Mouse (Mus musculus) CD4-positive, CD25-positive, alpha-beta regulatory T cell, adult 4 months (primary cell): Measurements from ENCODE around the gene Rara. TPM values are rescaled to one million over a fixed set of nuclear protein-coding genes. Genes with fewer than 3 reads are reported as not detected.
"Not testable (repeated sequence)": the region's sequence is repeated elsewhere in the genome, so short reads cannot be mapped to it uniquely, and the experiment has no call there.

ENCODE experiments used
- ATAC-seq: one replicate; pipeline ENCODE4 v1.8.0; 2017
- polyA plus RNA-seq, 2 experiments: library from polyadenylated mRNA; unstranded; fragments of 100-300 nt; shearing (Covaris generic); gene quantifications; one replicate each; pipeline ENCODE4 v1.2.1; 2017

Gene Rara
- polyA plus RNA-seq, 2 experiments from 2014 or later: 8.6 to 8.9 TPM

- ATAC-seq: not testable (repeated sequence)
Observed at GRCm38 (mm10) chr11:98922851-98923711, 4.5 kb upstream of the Rara start.

DNA sequence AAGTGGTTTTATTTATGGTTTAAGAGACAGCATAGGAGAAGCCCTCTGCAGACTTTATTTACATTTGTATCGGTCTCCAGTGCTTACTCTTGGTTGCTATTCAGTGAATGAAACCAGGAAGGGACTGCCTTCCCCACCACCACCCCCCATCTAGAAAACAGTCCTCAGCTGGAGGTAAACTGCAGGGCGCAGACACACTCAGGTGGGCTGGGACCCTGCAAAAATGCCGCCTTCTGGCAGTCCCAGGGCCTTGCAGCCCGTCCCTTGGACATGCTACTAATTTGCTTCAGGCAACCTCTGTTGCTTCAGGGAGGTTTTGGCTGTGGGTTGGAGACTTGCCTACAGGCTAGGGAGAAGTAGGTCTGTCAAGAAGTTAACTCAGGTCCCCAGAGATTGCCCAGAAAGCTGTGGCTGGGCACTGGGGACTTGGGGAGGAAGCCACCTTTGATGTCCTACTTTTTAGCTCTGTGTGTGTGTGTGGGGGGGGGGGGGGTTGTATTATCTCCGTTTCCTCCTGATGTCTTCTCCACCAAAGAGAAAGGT is 2.9 kb upstream of the Rara start:
- no peak for ATAC-seq

DNA sequence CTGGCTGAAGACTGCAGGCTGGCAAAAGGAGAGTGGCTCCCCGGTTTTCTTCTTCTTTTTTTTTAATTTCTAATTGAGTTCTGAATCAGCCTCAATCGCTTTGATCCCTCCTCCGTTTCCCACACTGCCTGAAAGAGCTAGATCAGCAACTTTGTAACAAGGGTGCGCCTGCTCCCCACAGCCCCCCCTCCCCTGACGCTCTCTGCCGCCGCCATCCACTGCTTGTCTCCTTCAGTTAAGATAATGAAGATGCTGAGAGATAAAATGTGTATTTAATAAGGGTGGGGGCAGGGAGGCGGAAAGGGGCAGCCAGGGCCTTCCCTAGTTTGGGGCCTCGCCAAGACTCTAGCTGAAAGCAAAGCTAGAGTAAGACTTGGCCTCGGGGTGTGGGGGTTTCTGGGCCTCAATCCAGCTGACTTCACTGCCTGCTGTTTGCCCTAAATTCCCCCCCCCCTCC is 2.3 kb upstream of the Rara start:
- ATAC-seq: peak; percentile 51

GRCm38 (mm10) chr11:98925868-98926311 is 1.7 kb upstream of the Rara start:
- ATAC-seq: no peak

- ATAC-seq: no peak
Observed at GRCm38 (mm10) chr11:98926553-98926952, 1.1 kb upstream of the Rara start.

- ATAC-seq: no peak
Observed at GRCm38 (mm10) chr11:98928186-98928893, 722 bp downstream of the Rara start.

GRCm38 (mm10) chr11:98929503-98929902 is 1.9 kb downstream of the Rara start:
- no peak for ATAC-seq

GRCm38 (mm10) chr11:98930127-98930601 is 2.5 kb downstream of the Rara start:
- ATAC-seq: no peak

GRCm38 (mm10) chr11:98930773-98931512 is 3.3 kb downstream of the Rara start:
- no peak for ATAC-seq

DNA sequence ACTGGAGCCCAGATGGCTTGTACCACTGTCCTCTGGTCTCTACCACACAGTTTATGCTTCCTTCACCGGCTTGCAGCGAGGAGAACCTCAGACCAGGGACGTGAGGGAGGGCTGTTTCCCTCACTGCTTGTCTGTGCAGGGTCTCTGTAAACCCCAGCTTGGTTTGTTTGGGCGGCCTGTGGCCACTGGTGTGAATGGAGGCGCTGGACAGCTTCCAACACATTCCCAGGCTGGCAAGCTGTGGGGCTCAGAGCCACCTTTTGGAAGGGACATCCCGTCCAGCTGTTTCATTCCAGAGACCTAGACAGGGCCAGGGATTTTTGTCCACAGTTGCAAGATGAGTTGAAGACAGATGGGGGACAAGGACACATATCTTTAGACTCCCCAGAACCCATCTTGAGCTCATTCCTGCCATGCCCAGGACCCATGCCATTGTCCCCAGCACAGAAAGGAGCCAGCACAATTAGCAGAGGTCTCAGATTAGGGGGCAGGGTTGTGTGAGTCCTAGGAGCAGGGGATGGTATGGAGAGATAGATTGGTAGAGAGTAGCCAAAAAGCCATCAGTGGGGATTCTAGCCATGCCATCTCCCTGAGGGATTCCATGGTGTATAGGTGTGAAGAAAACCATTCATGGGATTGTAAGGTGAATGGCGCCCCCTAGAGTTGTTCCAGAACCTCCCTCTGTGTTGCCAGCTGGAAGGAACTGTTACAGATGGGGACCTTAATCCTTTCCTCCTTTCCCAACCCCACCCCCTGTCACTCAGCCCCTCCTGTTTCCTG is 4.1 kb downstream of the Rara start:
- no peak for ATAC-seq

DNA sequence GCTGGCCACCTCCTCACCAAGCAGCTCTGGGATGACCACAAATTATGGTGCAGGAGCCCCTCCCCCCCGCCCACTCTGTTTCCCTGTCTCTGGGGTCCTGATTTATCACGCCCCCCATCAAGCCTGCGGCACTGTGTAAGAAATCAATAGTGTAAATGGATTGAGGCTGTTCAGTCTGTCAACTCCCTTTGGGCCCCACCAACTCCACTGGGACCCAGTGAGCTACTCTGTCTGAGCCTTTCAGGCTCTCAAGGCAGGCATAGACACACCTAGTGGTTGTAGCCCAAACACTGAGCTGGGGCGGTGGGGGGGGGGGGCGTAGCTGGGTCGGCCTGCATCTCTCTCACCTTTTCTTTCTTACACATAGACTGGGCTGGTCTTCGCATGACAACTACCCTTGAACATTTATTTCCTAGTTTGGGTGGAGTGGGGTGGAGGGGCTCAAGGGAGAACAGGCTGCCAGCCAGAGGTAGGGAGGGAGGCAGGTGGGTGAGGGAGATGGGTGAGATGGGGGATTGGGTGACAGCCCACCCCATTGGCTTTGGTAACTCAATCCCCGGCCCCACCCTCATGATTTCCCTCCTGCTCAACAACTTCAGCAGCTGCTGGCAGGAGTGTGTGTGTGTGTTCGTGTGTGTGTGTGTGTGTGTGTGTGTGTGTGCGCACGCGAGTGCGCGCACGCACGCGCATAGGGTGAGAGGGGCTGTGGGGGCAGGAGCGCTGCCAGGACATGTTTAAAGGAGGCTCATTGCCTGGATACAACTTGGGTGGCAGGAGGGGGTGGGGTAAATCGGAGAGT is 4.9 kb downstream of the Rara start:
- ATAC-seq: no peak

DNA sequence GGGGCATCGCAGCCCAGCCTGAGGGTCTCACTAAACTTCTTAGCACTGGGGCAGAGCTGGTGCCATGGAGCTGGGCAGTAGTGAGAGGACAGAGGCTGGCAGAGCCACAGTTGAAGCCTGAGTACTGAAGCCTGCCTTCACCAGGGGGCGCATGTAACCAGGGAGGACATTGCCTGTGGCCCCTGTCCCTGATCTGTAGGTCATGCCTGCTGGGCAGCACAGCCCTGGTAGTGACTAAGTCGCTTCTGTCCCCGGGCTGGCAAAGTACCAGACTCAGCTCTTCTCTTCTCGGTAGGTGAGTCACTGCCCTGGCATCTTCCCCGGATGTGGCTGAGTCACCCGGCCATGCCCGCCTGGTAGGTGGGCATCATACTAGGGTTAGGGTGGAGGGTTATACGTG is 5.5 kb downstream of the Rara start:
- ATAC-seq: peak; percentile 44

DNA sequence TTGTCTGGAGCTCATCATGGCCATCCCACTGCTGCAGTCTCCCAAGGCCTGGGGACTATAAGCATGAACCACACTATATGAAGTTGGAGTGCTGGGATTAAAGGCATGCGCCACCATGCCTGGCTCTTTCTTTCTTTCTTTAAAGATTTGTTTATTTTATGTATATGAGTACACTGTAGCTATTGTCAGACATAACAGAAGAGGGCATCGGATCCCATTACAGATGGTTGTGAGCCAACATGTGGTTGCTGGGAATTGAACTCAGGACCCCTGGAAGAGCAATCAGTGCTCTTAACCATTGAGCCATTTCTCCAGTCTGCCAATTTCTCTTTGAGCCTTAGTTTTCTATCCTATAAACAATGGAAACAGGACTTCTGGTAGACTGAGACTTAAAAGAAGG is 6.2 kb downstream of the Rara start:
- not testable (repeated sequence) for ATAC-seq

GRCm38 (mm10) chr11:98934367-98934766 is 6.7 kb downstream of the Rara start:
- ATAC-seq: no peak

DNA sequence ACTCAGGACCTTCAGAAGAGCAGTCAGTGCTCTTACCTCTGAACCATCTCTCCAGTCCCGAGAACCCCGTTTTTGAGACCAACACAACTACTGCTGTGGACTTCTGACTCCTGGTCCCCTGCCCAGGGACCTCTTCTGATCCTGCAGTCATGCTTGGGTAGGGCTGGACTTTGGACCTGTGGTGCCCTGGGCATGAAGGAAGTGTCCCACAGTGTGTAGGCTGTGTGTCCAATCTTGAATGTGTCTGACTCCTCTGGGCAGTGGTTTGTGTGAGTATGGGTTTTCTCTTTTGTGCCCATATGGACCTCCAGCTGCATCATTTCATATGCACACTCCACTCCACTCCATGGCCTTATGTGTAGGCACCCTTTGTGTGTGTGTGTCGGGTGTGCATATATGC is 7.5 kb downstream of the Rara start:
- no peak for ATAC-seq

GRCm38 (mm10) chr11:98936170-98936569 is 8.6 kb downstream of the Rara start:
- no peak for ATAC-seq

- no peak for ATAC-seq
Observed at GRCm38 (mm10) chr11:98936606-98937409, 9.2 kb downstream of the Rara start.

- ATAC-seq: peak; percentile 50
Observed at GRCm38 (mm10) chr11:98937410-98937913, 9.8 kb downstream of the Rara start.

DNA sequence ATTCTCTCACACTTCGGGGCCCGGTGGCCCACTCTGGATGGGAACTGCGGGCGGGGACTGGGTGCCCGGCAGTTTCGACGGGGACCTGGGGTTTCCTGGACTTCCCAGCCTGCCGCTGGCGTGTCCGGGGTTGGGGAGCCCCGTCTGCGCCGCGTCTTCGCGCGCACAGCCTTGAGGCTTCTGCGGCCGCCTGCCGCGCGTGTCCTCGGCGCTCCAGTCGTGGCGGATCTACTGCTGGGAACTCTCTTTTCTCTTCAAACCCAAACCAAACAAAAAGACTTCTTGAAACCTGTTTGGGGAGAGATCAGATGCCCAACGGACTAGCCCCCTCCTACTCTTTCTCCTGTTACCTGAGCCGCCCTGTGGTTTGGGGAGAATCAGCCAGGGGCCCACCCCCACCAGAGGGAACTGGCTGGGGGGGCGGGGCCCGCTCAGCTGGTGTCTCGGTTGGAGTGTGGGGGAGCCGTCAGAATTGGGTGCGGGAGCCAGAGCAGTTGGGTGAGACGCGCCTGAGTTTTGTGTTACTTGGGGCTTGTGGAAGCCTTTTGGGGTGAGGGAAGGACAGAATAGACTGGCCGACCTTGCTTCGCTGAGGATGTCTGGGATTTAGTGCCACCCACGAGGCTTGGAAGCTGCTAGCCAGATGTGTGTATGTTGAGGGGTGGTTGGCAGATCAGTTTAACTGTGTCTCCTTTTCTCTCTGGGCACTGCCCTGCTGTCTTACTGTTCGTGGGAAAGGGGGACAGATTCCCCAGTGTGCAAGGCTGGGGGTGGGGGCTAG is 10.5 kb downstream of the Rara start:
- no peak for ATAC-seq
